Mouse (Mus musculus) inflammation-experienced regulatory T-cells, adult 6 months (primary cell): Measurements from ENCODE around the gene Hist1h2be. TPM values are rescaled to one million over a fixed set of nuclear protein-coding genes. Genes with fewer than 3 reads are reported as not detected.
"Not testable (repeated sequence)": the region's sequence is repeated elsewhere in the genome, so short reads cannot be mapped to it uniquely, and the experiment has no call there.

Source experiments
- ATAC-seq: one replicate; pipeline ENCODE4 v1.8.0; 2017
- polyA plus RNA-seq, 3 experiments: library from polyadenylated mRNA; unstranded; fragments of 100-300 nt; shearing (Covaris generic); gene quantifications; one replicate each; pipeline ENCODE4 v1.2.1; 2017

The Hist1h2be gene
- polyA plus RNA-seq, 3 experiments from 2014 or later = 0.92 to 3.6 (median 3.0) TPM

DNA sequence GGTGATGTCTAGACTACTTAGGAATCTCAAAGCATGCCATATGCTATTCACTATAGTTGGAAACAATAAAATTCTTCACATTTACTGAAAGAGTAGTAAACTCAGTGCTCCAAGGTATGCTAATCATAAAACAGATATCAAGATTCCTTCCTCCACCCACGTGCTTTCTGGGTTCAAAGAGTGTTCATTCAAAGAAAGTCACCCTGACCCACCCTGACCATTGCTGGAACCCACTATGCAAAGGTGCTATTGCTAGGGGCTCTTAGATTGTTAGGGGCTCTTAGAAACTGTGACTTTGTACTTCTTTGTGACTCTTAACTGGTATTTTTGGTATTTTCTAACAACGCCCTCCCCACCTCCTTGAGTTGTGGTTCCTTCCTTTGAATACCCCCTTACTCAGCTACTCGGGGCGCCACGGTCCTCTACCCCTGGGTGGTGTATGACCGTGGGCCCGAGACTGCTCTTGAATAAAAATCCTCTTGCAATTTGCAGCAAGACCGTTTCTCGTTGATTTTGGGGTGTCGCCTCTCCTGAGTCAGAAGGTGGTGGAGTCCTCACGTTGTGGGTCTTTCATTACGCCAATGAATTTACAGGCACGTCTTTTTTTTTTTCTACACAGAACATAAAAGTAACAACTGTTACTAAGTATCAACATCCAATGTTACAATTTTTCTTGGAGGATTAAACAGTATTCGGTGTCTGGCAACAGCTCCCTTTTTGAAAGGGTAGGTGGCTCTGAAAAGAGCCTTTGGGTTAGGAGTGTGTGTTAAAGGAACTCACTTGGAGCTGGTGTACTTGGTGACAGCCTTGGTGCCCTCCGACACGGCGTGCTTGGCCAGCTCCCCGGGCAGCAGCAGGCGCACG lies 47.7 kb downstream of the Hist1h2be start:
- ATAC-seq = not testable (repeated sequence)

DNA sequence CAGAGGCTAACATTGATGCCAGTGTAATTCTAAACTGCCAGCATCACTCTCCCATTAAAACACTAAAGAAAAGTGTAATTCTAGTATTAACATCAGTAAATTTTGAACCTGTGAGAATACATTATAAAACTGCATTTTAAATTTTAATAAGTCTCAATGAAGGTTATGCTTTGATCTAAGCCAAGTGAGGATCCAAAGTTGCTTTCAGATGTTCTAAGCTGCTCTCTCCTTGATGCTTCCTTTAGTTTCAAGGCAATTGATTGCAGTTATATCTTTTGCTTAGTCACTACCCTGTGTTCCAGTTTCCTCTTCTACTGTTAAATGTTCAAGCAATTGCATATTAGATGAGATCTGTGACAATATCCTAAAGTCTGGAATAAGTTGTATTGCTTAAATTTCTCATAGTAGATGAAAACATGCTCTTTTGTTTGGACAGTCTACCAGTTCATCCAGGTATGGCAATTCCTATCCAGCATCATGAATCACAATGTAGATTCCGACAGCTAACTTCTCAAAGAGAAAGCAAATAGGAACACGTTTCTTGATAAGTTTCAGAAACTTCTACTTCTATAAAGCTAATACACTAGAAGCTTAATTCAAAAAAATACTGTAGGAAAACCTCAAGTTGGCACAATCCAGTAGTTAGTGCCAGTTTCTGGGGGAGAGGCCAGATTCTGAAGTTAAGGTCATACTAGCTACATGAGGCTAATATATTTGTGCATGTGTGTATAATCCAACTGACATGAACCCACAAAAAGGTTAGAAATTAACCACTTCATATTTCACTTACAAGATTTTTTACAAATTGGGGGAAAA lies 48.5 kb downstream of the Hist1h2be start:
- no peak for ATAC-seq

DNA sequence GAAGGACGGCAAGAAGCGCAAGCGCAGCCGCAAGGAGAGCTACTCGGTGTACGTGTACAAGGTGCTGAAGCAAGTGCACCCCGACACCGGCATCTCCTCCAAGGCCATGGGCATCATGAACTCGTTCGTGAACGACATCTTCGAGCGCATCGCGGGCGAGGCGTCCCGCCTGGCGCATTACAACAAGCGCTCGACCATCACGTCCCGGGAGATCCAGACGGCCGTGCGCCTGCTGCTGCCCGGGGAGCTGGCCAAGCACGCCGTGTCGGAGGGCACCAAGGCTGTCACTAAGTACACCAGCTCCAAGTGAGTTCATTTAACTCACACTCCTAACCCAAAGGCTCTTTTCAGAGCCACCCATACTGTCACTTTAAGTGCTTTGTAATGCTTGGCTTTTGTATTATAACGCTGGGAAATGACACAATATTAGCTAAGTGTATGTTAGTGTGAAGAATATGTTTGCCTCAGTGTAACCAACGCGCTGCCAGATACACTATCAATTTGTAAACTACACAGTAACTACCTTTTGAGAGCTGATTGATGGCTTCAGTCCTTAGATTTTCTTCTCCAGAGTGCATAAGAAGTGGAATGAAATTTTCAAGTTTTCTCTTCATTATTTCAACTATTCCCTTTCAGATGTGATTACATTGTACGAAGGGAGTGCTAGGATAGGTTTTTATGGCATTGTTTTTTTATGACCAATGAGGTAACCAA lies 49.3 kb downstream of the Hist1h2be start:
- peak; percentile 2 for ATAC-seq

DNA sequence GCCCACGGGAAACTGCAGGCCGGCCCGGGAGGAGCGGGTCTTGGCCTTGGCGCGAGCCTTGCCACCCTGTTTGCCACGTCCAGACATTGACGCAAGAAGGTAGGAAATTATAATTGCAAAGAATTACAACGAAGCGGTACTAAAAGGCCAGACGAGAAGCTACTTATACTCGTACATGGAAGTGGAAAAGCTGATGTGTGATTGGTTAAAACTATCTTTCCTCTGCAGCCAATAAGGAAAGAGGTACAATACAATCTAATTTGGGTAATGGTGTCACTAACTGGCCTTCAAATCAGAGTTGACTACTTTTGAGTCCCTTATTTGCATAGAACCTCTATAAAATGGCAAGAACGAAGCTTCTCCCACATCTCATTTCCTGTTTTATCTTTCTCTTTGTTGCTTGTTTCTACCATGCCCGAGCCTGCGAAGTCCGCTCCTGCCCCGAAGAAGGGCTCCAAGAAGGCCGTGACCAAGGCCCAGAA lies 49.9 kb downstream of the Hist1h2be start, which contains the start of the genes Hist1h2ae and Hist1h2bg:
Hist1h2ae (minus strand) TSS at position 199 of the 482 bp plus-strand sequence.
Hist1h2bg (plus strand) TSS at position 375 of the 482 bp plus-strand sequence.
- peak; percentile 89 for ATAC-seq

DNA sequence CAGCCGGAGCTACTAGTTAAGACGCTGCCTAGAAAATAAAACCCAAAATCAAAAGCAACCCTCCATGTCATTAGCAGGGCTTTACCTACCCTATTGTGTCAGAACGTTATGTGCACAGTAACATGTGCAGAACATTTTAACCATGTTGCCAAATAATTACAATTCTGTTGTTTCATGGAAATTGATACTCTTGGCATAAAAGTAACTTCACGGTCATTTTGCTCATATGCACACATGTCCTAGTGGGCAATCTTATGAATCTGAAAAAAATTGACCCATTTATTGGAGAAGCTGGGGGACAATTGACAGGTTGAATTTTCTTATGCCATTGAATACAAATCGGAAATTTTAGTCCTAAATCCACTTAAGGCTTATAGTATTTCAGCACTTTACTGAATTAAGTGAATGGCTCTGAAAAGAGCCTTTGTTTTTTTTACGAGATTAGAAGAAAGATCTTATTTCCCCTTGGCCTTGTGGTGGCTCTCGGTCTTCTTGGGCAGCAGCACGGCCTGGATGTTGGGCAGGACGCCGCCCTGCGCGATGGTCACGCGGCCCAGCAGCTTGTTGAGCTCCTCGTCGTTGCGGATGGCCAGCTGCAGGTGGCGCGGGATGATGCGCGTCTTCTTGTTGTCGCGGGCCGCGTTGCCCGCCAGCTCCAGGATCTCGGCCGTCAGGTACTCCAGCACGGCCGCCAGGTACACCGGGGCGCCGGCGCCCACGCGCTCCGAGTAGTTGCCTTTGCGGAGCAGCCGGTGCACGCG lies 50.5 kb downstream of the Hist1h2be start:
- peak; percentile 12 for ATAC-seq

DNA sequence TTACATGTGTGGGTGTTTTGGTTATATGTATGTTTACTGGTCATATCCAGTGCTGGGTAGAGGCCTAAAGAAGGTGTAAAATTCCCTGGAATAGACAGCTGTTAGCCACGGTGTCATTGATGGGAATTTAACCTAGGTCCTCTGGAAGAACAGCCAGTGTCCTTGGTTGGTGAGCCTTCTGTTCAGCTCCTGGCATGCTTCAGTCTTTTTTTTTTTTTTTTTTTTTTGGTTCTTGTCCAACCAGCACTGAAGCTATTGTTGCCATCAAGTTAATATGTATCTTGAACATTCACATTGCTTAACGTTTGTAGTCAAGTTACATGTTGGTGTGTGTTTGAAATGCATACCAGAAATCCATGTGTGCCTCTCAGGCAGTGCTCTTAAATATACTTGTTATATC lies 56.4 kb downstream of the Hist1h2be start:
- ATAC-seq = no peak

DNA sequence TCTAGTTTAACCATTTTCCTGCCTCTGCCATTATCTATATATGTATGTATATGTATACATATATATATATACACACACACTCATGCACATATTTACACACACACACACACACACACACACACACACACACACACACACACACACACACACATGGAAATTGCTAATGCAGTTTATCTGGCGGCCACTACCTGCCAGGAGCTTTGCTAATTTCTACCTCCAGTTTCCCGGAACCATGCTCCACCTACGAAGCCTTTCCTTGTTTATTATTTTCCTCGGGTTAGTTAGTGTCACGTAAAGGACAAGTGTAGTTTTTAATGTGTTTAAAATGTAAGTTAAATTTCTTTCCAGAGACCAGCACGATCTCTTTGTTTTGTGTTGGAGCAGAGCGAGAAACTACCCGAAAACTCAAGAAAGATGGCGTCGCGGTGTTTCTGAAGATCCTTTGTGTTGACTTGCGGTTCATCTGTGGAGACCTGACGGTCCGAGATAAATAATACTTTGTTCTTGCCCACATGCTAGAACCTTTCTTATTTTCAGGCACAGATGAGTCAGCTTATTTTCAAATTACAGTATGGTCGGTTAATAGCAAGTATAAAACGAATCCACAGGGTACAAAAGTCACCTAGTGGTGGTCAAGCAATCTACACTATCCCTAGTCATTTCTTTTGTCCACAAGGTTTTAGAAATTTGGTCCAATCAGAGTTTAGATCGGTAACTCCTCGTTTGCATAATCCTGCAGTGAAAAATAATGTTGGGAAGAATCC lies 58.0 kb downstream of the Hist1h2be start:
- peak; percentile 12 for ATAC-seq

DNA sequence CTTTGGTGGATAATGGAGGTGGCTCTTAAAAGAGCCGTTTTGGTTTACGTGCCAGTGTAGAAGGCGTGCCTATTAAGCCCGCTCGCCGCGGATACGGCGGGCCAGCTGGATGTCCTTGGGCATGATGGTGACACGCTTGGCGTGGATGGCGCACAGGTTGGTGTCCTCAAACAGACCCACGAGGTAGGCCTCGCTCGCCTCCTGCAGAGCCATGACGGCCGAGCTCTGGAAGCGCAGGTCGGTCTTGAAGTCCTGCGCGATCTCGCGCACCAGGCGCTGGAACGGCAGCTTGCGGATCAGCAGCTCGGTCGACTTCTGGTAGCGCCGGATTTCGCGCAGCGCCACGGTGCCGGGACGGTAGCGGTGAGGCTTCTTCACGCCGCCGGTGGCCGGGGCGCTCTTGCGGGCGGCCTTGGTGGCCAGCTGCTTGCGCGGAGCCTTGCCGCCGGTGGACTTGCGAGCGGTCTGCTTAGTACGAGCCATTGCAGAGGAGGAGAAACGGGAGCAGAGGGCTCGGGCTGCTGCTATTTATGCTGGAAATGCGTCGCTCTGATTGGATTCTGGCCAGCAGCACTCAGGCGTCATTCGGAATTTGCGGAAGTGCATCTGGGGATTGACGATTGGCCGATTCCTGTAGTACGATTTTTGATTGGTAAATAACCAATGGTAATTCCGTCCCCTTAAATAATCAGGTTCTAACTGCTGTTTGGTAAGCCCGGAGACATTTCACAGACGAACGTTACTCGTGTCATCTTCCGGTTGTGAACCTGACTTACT lies 58.9 kb downstream of the Hist1h2be start, which contains the start of gene Hist1h3e:
Hist1h3e (minus strand) TSS at position 487 of the 777 bp plus-strand sequence.
- peak; percentile 96 for ATAC-seq

DNA sequence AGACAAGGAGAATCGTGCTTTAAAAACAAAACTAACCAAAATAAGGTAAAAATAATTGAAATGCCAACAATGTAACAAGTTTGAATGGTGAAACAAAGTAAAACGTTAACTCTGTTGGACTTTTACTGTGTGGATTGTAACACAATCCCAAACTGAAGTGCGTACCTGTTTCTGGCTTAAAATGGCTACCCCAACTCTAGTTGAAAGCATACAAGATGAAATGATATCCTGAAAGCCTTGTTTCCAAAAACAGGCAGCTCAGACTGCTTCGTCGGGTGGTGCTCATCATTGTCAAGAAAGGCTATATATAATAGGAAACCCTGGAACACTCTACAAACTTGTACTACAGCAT lies 59.4 kb downstream of the Hist1h2be start:
- peak; percentile 2 for ATAC-seq

DNA sequence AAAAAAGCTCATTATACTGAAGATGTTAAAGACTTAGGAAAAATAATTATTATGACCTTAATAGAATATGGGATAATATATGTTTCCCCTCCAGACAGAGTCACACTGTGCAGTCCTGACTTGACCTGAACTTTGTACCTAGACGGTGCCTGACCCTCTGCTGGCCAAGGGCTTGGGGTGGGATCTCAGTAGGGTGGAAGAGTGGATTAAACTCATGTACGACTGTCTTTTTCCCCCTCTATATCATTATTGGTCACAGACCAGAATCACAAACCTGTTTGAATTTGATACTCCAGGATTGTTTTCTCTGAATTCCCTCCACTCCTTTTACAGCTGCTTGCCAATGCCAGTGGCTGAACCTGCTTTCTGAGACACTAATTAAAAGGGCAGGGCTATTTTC lies 60.2 kb downstream of the Hist1h2be start:
- not testable (repeated sequence) for ATAC-seq

DNA sequence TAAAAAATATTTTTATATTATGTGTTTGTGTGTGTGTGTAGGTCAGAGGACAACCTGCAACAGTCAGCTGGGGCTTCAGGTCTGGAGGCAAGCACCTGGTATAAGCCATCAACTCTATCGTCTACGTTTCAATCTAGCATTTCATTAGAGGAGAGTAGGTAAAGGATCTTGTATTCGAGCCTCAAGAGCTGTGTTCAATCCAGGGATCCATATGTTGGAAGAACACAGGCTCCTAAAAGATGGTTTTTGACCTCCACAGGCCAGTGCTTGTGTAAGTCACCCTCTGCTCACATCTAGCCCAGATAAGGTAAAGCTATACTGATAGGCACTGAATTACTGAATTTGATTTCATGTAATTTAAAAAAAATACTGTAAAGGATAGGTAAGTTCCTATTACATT lies 64.0 kb downstream of the Hist1h2be start:
- no peak for ATAC-seq

DNA sequence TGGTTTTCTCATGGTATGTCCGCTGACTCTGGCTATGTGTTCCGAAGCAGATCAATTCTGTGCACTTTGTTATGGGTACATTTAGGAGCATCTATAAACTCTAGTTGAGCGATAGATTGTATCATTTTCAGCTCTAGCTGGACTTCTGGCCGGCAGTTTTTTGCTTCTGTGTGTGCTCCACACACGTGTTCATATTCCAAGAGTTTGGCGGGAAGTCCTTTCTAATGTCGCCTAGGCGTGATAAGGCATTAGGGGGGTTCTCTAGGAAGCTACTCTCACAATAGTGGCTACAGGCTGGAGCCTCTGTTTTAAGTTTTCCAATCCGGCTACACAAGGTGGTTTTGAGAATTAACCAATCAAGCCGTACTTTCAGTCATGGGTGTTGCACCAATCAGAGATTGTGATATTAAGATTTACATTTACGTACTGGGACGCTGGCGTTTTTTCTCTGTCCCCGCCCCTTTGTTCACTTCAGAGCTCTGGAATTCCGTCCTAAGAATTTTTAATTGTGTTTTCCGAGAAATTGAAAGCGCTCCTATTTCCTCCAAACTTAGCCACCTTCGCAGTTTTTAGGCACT lies 65.0 kb downstream of the Hist1h2be start:
- ATAC-seq = peak; percentile 67

DNA sequence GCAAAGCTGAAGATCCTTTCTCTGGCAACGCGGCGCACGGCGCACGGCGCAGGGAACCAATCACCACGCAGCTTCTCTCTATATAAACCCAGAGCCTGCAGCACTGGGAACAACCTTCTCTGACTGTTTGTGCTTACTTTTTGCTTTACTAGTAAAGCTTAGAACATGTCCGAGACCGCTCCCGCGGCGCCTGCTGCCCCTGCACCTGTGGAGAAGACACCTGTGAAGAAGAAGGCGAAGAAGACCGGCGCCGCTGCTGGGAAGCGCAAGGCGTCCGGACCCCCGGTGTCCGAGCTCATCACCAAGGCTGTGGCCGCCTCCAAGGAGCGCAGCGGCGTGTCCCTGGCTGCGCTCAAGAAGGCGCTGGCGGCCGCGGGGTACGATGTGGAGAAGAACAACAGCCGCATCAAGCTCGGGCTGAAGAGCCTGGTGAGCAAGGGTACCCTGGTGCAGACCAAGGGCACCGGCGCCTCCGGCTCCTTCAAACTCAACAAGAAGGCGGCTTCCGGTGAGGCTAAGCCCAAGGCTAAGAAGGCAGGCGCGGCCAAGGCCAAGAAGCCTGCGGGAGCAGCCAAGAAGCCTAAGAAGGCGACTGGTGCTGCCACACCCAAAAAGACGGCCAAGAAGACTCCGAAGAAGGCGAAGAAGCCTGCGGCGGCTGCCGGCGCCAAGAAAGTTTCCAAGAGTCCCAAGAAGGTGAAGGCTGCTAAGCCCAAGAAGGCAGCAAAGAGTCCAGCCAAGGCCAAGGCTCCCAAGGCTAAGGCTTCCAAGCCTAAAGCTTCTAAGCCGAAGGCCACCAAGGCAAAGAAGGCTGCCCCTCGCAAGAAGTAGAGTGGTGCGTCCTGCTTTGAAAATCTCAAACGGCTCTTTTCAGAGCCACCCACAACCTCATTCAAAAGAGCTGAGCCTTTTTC lies 65.7 kb downstream of the Hist1h2be start:
- peak; percentile 66 for ATAC-seq

DNA sequence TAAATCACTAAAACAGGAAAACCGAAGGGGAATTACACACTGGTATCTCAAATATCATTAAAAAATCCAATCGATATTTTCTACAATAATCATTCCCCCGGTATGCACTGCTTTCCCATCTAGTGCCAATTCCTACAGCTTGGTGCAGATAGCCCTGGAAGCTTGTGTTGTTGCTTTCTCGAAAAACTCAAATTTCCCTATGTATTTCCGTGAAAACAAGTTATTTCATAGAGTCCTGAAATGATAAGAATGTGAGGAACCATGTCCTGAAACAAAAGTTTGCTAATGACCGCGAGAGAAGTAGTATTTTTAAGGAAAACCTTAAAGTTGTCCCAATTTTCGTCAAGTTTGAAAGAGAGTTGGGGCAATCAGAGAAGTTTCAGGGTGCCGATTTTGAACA lies 66.5 kb downstream of the Hist1h2be start:
- ATAC-seq = no peak

DNA sequence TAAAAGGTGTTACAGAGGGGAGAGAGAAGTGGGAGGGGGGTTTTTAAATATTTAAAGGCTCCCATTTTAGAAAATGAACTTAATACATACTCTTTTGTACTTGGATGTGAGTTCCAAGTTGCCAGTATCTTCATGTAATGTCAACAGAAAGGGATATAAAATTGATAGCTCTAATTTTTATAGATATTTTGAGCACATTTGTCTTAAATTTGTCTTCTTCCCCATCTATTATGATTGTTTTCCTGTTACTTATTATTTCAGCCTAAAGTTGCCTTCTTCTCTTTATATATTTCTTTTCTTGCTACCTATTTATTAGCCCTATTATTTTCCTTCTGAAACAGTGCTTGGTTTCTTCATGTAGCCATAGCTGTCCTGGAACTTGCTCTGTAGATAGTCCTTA lies 68.0 kb downstream of the Hist1h2be start, which contains the start of gene Hist1h1d:
Hist1h1d (plus strand) TSS at position 301 of the 400 bp plus-strand sequence.
- no peak for ATAC-seq

DNA sequence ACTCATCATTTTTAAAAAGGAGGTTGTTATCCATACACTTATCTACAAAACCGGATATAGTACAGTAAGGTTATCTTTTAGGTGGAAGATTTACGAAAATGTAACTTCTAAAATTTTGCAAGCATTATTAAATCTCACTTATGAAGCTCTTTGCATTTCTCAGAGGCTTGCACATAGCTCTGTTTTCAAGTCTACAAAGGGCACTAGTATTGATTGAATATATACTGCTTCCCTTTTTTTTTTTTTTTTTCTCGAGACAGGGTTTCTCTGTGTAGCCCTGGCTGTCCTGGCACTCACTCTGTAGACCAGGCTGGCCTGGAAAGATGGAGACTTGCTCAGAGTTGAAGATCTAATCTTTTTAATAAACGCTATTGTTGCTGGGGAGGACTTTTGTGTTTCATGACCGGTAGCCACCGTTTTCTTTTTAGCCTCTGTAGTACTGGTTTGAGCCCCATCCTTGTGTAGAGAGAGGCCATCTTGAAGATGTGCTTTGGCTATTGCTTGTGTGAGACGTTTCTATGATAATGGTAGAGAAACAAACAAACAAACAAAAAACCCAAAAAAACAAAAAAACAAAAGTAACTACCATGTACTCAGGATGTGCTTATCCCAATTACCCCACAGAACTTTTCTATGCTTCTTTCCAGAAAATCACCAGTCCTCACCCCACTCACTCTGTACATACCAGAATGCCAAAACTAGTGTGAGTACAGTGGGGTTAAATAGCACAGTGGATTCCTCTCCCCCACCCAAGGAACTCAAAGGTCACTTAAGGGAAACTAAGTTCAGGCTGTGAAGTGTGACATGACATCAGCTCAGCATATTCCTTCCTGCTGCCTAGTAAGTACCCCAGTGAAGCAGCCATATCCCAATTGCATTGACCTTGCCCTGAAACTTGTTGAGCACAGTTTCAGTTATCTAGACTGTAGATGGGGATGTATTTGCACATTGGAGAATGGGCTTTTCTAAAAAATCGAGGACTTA lies 68.7 kb downstream of the Hist1h2be start:
- no peak for ATAC-seq

DNA sequence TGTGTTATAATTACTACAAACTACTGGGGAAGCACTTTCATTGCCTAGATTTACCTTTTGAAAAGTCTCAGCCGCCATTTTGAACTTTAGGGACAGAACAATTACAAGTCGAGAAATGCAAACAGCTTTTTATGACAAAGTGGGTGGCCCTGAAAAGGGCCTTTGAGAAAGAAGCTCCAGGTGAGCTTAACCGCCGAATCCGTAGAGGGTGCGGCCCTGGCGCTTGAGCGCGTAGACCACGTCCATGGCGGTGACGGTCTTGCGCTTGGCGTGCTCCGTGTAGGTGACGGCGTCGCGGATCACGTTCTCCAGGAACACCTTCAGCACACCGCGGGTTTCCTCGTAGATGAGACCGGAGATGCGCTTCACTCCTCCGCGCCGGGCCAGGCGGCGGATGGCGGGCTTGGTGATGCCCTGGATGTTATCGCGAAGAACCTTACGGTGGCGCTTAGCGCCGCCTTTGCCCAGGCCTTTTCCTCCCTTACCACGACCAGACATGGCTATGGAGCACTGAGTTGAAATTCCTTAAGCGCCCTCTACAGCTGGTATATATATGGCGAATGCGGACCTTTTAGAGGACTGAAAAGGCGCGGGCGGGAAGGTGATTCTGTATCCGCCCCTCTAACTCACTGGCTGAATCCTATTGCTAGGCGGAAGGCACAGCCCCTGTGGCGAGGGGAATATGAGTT lies 69.6 kb downstream of the Hist1h2be start, which contains the start of gene Hist1h4f:
Hist1h4f (minus strand) TSS at position 503 of the 689 bp plus-strand sequence.
- ATAC-seq = peak; percentile 73
